Mouse (Mus musculus) layer of hippocampus, postnatal 36 days (tissue): ENCODE results near the gene Robo1. TPM values are rescaled to one million over a fixed set of nuclear protein-coding genes. Genes with fewer than 3 reads are reported as not detected.

Source experiments
- DNase-seq, 2 experiments: peaks; one replicate each; pipeline ENCODE4 v3.0.0; 2022
- total RNA-seq, 2 experiments: library from RNA; stranded (reverse); gene quantifications; 2 replicates each; pipeline ENCODE4 v1.2.3; 2021

Robo1 gene
- total RNA-seq, 2 experiments from 2014 or later: 59.3 to 67.0 TPM

- peak in 1 of 2 experiments; percentile 19 for DNase-seq
Measured at GRCm38 (mm10) chr16:72740218-72740617, 432.1 kb downstream of the Robo1 start.

DNA sequence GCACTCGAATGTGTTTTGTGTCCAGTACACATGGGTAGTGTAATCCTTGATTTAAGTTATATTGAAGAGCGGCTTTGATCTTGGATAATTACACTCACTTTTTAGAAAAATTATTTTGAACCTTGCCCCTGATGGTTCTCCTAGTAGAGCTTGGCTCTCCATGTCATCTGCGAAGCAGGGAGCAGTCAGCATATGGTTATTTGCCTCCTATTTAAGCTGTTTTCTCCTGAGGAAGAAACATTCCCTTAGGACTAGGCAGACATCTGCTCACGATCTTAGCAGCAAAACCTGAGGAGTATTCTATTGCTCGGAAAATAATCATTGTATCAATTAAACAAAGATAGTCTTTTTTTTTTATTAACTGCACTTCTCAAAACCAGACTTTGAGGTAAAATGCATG lies 439.6 kb downstream of the Robo1 start:
- DNase-seq: no peak

GRCm38 (mm10) chr16:72765128-72765913 lies 457.2 kb downstream of the Robo1 start:
- DNase-seq: no peak

DNA sequence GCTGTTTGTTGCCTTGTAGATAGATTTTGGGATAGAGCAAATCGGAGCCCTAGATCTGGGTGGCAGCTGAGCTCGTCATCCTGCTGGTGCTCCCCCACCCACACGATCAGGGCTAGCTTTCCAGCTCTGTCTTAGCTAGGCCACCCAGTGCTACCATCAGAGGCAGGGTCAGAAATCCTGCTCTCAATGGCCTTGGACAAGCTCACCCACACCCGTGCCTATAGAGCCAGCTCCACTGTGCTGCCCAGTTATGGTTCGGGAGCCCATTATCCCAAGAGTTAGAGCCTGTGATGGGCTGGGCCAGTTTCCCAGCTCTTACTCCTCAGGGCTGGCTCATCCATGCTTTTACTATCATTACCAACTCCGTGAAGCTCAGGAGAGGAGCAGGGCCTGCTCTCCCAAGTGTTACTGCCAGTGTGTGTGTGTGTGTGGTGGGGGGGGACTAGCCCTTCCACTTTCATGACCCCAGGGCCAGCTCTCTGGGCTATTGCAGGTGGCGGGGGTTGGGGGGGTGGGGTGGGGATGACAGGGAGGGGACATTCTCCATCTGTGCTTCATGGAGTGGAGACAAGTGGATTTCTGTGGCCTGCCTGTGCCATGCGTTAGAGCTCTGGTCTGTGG lies 461.2 kb downstream of the Robo1 start:
- DNase-seq: no peak

DNA sequence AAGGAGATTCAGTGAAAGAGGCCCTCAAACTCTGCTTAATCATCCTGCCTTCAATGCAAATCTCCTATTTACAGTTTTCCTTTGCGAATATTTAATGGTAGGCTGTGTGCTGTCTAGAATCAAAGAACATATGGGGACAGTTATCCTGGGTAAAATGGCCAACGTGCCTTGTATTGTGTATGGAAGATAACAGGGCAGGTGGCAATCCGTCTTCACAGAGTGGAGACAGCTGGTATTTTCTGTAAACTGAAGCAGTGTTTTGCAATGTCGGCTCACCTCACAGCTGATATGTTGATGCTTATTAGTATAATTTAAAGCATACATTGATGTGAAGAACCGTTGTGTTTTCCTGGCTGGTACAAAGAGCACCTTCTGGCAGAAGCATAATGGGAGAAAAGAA lies 464.2 kb downstream of the Robo1 start:
- DNase-seq: no peak

DNA sequence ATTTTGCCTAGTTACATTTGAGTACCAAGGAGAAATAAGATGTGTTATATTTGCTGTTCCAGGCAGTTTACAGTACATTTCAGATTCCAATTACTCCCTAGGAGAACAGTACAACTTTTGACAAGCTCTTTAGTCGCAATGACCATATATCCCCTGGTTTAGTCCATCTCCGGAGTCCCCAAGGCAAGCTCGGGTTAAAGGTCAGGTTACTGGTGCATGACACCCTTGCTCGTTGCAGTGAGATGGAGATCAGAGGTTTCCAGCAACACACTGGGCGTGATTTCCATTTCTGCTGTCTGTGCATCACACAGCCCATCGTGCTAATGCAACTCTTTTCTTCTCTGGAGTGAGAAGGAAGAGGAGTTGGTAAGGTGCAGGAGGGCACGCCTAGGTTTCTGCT lies 464.9 kb downstream of the Robo1 start:
- DNase-seq: no peak

DNA sequence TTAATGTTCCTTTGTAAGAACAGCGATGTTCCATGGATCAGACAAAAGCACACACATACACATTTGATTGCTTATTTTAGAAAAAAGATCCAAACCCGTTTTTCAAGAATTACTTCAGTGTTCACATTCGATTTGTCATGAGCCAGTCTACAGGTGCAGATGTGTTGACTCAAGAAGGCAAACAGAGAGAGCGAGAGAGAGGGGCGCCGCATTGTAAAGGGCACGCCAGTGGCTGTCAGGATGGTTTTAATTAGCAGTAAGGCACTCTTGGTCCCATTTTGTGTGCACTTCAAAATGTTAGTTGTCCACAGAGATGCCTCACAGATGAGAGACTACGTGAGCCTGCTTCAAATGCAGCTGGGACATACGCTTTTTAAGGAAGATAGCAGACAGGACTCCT lies 470.4 kb downstream of the Robo1 start:
- no peak for DNase-seq

- DNase-seq: no peak
Measured at GRCm38 (mm10) chr16:72782171-72782570, 474.1 kb downstream of the Robo1 start.

DNA sequence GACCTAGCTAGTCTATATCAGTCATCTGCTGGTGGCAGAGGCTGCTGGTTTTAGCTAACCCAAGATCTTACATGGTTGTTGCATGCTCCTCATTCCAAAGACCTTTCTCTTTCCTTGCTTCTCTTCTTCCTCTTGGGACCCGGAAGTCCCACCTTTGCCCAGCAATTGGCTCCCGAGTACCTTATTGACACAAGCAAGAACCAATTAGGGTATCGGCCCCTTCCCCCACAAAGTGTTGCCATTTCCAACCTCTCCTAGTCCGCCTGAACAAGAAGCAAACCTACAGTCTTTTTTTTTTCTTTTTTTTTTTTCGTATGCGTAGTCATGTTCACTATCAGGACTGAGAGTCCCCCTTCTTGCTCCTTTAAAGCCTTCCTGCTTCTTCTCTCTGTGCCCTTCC lies 478.0 kb downstream of the Robo1 start:
- no peak for DNase-seq

GRCm38 (mm10) chr16:72786636-72787035 lies 478.5 kb downstream of the Robo1 start:
- no peak for DNase-seq

DNA sequence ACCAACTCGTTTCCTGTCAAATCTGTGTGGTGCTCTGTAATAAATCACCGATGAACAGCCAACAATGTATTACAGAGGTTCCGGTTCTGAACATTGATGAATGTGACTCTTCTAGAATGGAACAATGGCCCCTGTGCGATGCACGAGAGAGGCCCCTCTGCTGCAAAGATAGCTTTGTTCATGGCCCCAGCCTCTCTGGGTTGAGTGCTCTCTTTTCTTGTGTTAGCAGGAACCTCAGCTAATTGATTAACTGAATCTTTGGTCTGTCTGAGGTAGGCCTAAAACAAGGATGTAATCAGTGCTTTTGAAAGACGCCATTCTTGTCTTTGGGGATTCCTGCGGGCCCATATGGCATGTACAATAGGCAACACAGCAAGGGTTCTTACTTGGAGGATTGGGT lies 479.9 kb downstream of the Robo1 start:
- DNase-seq: no peak

DNA sequence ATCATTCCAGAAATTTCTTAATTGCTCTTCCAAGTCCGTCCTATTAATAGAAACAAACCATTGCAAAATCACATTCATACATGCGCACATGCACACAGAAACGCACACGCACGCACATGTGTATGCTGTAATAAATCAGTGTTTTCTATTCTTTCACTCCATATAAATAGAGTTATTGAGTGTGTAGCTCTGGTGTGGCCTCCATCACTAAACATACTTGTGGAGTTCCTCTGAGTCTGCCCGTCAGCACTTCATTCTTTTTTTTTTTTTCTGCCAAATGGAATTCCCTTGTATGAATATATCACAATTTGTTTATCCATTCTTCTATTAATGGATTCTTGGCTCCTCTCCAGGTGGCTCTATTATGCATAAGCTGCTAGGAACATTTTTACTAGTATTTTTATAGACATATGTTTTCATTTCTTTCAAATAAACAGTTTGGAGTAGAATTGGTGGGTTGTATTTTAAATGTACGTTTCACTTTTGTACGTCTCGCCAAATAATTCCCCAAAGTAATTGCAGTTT lies 483.1 kb downstream of the Robo1 start:
- no peak for DNase-seq

GRCm38 (mm10) chr16:72794692-72795378 lies 486.7 kb downstream of the Robo1 start:
- DNase-seq: peak; percentile 60 to 66

DNA sequence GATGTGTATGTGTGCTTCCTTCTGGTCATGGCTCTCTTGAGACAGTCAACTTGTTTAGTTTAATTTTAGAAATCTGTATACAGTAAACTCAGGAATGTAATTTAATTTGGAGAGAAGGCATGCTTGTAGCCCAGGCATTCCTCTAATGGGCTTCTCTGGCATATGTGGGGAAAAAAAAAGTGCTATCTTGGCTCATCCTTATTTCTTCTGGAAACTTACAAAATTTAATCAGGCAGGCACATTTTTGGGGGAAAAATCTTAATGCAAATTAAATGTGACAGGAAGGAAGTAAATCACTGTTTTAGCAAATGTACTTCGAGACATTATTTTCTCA lies 487.2 kb downstream of the Robo1 start:
- DNase-seq: no peak

- DNase-seq: peak; percentile 15 to 24
Measured at GRCm38 (mm10) chr16:72798405-72798949, 490.4 kb downstream of the Robo1 start.

DNA sequence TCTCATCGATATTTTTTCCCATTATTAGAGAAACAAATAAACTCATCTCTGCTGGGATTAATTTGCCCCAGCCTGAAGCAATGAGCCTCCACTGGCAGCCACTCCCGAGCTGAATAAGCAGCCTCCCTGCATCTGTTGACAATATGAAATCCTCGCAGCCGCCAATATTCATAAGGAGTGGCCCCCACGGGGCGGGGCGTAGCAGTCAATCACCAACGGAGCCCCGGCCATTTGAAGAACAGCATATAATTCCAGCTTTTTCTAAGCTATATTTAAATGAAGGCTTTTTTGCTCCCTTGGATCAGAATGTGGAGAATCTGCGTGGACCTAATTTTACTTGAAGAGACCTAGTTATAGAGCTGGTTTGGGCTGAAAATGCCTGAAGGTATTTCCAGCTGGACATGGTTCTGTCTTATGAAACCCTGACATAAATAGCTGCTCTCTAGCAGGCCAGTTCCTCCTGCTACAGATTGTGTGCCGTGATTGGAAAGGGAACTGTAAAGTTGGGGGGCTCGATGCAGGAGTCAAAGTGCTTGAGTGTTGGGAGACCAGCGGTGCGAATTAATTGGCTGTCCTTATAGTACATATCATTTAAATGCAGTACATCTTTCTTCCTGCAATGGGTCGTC lies 492.1 kb downstream of the Robo1 start:
- peak; percentile 35 to 45 for DNase-seq

GRCm38 (mm10) chr16:72800788-72801187 lies 492.7 kb downstream of the Robo1 start:
- no peak for DNase-seq

- no peak for DNase-seq
Measured at GRCm38 (mm10) chr16:72808351-72808750, 500.2 kb downstream of the Robo1 start.

DNA sequence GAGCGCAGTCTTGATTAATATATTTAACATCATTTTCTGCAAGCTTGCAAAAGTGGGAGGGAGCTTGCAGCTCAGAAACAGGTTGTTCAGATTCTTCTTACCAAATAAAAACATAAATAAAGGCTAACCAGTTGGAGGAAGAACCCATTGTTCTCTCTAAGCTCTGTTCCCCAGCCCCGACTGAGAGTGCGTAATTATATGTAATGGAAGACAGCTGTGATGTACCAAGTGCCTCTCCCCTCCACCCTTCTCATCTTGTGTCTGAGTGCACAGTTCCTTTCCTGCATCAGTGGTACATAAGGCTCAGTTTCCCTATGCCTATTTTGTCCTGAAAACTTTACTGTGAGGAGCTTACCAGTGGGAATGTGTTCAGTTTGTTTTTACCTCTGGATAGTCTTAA lies 502.8 kb downstream of the Robo1 start:
- peak in 1 of 2 experiments; percentile 18 for DNase-seq

GRCm38 (mm10) chr16:72811494-72811893 lies 503.4 kb downstream of the Robo1 start:
- DNase-seq: peak in 1 of 2 experiments; percentile 17

GRCm38 (mm10) chr16:72811908-72812307 lies 503.8 kb downstream of the Robo1 start:
- no peak for DNase-seq

GRCm38 (mm10) chr16:72828381-72828780 lies 520.3 kb downstream of the Robo1 start:
- no peak for DNase-seq

- DNase-seq: no peak
Measured at GRCm38 (mm10) chr16:72829530-72829929, 521.4 kb downstream of the Robo1 start.
